Mouse (Mus musculus) erythroblast, embryonic 14.5 days (primary cell): ENCODE data around the gene Psmb7. TPM values are rescaled to one million over a fixed set of nuclear protein-coding genes. Genes with fewer than 3 reads are reported as not detected.

Source experiments
- H3K27me3 ChIP-seq: 2 replicates; pipeline ENCODE4 v1.6.1; 2012; ENCODE audit warnings: inconsistent platforms; ENCODE audit not compliant: control insufficient read depth
- H3K36me3 ChIP-seq: 2 replicates; pipeline ENCODE4 v1.6.1; 2012; ENCODE audit warnings: mild to moderate bottlenecking, inconsistent platforms; ENCODE audit not compliant: control insufficient read depth
- H3K4me1 ChIP-seq: 2 replicates; pipeline ENCODE4 v1.6.1; 2012; ENCODE audit warnings: inconsistent platforms; ENCODE audit not compliant: control insufficient read depth
- H3K4me3 ChIP-seq: replicated peaks from 2 replicates; pipeline ENCODE3; 2012; ENCODE audit warnings: moderate library complexity, mild to moderate bottlenecking, inconsistent platforms
- H3K9me3 ChIP-seq: 2 replicates; pipeline ENCODE4 v1.6.1; 2012; ENCODE audit warnings: low read length, inconsistent platforms, mixed read lengths; ENCODE audit not compliant: control insufficient read depth
- GATA1 ChIP-seq: IDR thresholded peaks from 2 replicates; pipeline ENCODE4 v1.6.1; 2012; ENCODE audit warnings: low read length, inconsistent platforms, mixed read lengths
- TAL1 ChIP-seq: IDR thresholded peaks from 3 replicates; pipeline ENCODE4 v1.6.1; 2012; ENCODE audit warnings: low read length, inconsistent platforms, mixed read lengths
- polyA plus RNA-seq: library from polyadenylated mRNA; stranded (reverse); fragments of >175 nt; gene quantifications from 2 replicates; pipeline ENCODE4 v1.2.3, GENCODE M21; 2012

Psmb7 gene
- polyA plus RNA-seq = 2.0 and 2.3 TPM in 2 replicates

DNA sequence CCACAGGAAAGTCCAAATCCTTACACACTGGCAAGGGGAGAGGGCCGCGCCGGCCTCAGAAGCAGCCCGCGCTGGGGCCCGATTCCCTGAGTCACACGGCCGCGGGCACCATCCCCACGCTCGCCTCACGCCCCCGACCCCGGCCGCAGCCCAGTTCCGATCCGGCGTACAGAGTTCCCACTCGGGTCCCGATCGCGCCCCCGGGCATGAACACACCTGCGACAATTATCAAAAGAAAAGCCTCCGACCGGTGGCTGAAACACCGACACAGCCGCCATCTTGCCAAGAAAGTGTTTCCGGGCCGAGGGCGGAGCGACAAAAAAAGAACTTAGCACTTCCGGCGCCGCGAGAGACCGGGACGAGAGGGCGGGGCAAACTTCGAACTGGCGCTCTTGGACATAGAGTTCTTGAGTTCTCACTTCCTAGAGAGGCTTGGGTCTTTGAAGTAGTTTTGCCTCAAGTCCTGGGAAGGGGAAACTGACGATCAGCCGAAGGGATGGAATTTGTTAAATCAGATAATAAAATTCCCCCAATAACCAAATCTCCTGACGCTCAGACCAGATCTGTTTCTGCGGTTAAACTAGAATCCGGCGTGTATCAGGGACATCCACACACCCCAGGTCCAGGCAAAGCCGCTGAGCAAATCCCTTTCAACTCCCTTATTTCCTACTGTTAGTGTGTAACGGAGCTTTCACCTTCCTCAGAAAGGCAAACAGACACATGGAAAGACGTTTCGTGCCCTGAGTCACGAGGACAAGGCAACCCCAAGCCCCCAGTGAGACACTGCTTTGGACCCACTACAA lies at the start of gene Psmb7:
Gene Psmb7 (minus strand): TSS at position 463 of the 803 bp plus-strand sequence.
- Histone ChIP-seq H3K9me3 (peaks cover 5% of the 10 kb centered on the region; the same call in 1 of the 2 replicates), H3K36me3 (peaks cover 37% of the 10 kb centered on the region), H3K4me1 (peaks cover 21% of the 10 kb centered on the region), H3K4me3 (peak within 1 kb of the TSS; percentile 88), H3K27me3 (peaks cover 3% of the 10 kb centered on the region; the same call in 1 of the 2 replicates)
- no peak for TF ChIP-seq TAL1
- no peak for TF ChIP-seq GATA1

DNA sequence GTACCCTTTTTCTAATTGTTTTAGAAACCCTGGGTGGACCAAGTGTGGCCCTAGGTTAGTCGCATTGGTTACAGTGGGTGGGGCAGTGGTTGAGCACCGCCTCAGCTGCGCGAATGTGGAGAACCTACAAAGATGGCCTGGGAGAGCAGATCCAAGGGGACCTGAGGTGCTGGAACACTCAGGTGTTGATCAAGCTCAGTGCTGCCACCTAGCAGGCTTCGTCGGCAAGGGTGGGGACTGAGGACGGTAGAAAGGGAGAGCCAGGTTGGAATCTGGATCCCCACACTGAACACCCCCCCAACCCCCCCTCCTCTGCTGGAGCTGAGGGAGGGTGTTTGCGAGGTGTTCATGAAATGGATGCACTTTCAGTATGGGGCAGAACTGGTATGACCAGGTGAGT lies 47.7 kb upstream of the Psmb7 start:
- no peak overlapping the region for H3K4me3 ChIP-seq
- H3K27me3 ChIP-seq = peaks cover 27% of the 10 kb centered on the region
- no peaks in the 10 kb centered on the region for H3K36me3 ChIP-seq
- H3K4me1 ChIP-seq = peaks cover 2% of the 10 kb centered on the region; the same call in 1 of the 2 replicates
- no peaks in the 10 kb centered on the region for H3K9me3 ChIP-seq
- TF ChIP-seq GATA1 (no peak), TAL1 (no peak)

DNA sequence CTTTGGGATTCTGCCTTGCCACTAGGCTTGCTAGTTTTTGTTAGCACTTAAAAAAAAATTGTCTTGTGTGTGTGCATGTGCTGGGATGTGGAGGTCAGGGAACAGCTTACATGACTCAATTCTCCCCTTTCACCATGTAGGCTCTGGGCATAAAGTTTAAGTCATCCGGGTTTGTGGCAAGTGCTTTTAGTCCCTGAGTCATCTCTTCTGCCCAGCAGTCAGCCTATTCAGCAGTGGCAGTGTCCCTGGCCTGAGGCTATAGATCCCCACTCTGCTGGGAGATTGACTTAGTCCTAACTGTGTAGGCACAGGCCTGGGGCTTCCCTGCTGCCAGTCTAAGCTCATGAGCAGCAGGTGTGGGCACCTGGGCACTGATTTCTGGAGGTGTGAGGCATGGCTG lies 46.0 kb upstream of the Psmb7 start:
- H3K4me1 ChIP-seq = peaks cover 2% of the 10 kb centered on the region; the same call in 1 of the 2 replicates
- TF ChIP-seq GATA1 (no peak), TAL1 (no peak)
- no peak overlapping the region for H3K4me3 ChIP-seq
- no peaks in the 10 kb centered on the region for H3K9me3 ChIP-seq
- peaks cover 27% of the 10 kb centered on the region for H3K27me3 ChIP-seq
- no peaks in the 10 kb centered on the region for H3K36me3 ChIP-seq

DNA sequence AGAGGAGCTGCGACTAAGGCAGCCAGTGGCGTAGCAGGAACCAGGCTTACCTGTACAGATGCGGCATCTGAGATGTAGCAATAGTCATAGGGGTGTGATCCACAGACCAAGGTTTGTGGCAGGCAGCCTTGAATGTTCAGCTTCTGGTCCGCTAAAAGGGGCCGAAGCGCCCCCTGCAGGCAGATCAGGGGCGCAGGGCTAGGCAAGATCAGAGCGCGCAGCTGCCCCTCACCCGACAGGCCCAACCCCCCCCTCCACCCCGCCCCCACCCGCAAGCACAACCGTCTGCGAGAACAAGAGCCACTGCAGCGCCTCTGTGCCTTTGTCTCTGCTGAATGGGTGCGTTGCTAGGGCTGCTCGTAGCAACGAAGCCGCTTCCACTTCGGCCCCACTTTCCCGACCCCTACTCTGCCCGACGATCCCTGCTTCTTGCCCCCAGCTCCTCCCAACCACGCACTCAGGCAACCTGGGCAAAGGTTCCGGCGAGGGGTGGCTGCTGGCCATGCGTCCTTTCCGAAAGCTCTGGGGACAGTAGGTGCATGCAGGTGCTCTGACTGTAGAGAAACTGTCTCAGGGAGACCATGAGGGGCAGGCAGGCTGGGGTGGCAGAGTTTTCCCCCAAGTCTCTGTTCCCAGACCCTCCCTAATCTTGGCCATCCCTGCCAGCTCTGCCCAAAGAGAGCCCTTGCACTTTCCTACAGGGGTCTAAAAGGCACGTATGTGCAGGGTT lies 45.1 kb upstream of the Psmb7 start:
- Histone ChIP-seq H3K4me1 (peaks cover 2% of the 10 kb centered on the region; the same call in 1 of the 2 replicates), H3K9me3 (no peaks in the 10 kb centered on the region), H3K27me3 (peaks cover 27% of the 10 kb centered on the region), H3K4me3 (no peak overlapping the region), H3K36me3 (no peaks in the 10 kb centered on the region)
- TF ChIP-seq GATA1 (no peak), TAL1 (no peak)

DNA sequence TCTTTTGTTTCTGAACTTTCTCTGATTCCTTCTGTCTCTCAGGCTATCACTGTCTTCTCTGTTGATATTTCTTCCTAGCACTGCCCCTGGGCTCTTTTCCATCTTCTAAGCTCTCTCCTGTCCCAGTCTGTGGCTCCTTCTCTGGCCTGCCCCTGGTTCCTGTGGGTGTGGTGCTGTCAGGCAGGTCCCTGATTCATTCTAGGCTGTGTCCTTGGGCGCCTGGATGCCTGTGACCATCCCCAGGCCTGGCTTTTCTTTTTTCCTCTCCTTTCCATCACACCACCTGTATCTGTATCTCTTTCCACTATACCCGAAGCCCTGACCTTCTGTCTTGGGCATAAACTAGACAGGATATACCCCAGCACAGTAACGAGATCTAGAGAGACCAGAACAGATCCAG lies 41.9 kb upstream of the Psmb7 start:
- Histone ChIP-seq H3K27me3 (peaks cover 23% of the 10 kb centered on the region), H3K4me3 (no peak overlapping the region), H3K36me3 (no peaks in the 10 kb centered on the region), H3K9me3 (no peaks in the 10 kb centered on the region), H3K4me1 (peaks cover 13% of the 10 kb centered on the region)
- no peak for TF ChIP-seq GATA1
- TF ChIP-seq TAL1 = no peak

DNA sequence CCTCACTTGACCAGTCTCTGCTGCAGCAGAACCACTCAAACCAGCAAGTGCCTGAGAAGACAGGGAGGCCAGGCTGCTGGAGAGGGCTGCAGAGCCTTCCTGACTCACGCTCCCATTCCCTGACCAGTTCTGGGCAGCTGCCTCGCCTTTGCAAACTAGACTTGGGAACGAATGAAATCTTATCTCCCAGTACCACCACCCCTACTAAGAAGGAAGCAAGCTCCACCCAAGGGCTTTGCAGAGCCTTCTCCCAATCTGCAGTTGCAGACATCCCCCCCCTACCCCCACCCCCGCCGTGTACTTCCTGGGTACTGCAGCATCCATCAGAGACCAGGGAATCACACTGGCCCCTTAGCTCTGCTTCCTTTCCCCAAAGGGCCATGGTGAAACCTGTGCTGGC lies 39.2 kb upstream of the Psmb7 start:
- H3K27me3 ChIP-seq = peaks cover 2% of the 10 kb centered on the region
- no peaks in the 10 kb centered on the region for H3K9me3 ChIP-seq
- H3K4me1 ChIP-seq = peaks cover 11% of the 10 kb centered on the region
- no peaks in the 10 kb centered on the region for H3K36me3 ChIP-seq
- H3K4me3 ChIP-seq = no peak overlapping the region
- TF ChIP-seq TAL1 = no peak
- no peak for TF ChIP-seq GATA1

DNA sequence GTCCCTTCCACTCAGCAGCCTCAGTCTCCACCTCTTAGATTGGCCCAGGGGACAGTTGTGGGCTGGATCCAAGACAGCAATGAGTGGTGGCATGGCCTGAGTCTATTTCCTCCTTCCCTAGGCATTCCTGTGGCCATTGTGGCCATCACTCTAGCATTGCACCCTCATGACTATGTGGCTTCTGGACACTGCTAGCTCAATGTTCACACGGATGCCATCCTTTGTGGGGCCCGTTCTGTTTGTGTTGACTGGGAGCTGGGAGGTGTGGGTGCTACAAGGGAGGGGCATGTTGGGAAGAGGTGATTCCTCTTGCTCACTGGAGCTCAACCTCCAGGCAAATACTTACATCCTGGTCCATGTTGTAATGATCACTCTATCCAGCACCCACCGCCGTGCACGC lies 38.3 kb upstream of the Psmb7 start:
- no peak overlapping the region for H3K4me3 ChIP-seq
- no peaks in the 10 kb centered on the region for H3K9me3 ChIP-seq
- peaks cover 11% of the 10 kb centered on the region for H3K4me1 ChIP-seq
- TF ChIP-seq TAL1 (no peak), GATA1 (no peak)
- H3K36me3 ChIP-seq = no peaks in the 10 kb centered on the region
- H3K27me3 ChIP-seq = peaks cover 2% of the 10 kb centered on the region; the same call in 1 of the 2 replicates

DNA sequence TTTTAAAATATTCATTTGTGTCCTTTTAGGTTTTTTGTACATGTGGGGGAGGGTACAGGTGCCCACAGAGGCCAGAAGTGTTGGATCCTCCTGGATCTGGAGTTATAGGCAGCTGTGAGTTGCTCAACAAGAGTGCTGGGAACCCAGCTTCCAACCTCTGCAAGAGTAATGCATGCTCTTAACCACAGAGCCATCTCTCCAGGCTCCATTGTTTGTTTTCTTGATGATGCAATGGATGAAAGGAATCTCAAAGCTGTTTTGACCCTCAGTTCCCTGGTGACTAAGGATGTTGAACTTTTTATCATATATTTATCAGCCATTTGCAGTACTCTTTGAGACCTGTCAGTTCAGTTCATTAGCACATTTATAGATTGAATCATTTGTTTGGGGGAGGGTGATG lies 35.1 kb upstream of the Psmb7 start:
- Histone ChIP-seq H3K27me3 (peaks cover 2% of the 10 kb centered on the region; the same call in 1 of the 2 replicates), H3K4me3 (no peak overlapping the region), H3K36me3 (no peaks in the 10 kb centered on the region), H3K9me3 (no peaks in the 10 kb centered on the region), H3K4me1 (peaks cover 11% of the 10 kb centered on the region)
- TF ChIP-seq TAL1 = no peak
- no peak for TF ChIP-seq GATA1

DNA sequence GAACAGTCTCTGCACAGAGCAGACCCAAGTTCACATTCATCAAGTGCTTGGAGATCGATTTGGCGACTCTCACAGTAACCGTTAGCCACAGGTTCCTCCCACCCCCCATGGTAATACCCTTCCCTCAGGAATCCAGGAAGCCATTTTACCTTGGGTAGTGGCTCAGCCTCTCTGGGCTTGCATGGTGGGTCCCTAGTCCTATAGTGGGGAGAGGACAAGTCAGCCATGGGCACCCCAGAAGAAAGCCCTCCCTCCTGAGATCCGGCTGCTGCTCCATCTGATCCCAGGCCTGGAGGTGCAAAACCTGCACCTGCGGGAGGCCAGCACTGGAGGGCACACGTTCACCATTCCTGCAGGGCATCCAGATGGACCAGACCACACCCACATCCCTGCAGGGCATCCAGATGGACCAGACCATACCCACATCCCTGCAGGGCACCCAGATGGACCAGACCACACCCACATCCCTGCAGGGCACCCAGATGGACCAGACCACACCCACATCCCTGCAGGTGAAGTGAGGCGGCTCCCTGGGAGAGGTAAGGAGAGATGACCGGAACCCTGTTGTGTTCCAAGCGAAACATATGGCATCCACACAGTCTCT lies 31.6 kb upstream of the Psmb7 start:
- H3K4me1 ChIP-seq = no peaks in the 10 kb centered on the region
- no peak overlapping the region for H3K4me3 ChIP-seq
- no peaks in the 10 kb centered on the region for H3K9me3 ChIP-seq
- TF ChIP-seq TAL1 = no peak
- no peak for TF ChIP-seq GATA1
- H3K27me3 ChIP-seq = peaks cover 11% of the 10 kb centered on the region
- H3K36me3 ChIP-seq = no peaks in the 10 kb centered on the region
